Mouse (Mus musculus): ENCODE results near the gene Npr2.
A peak's percentile ranks its signal among the peaks of the same experiment; 100 is the strongest.
"Not testable (repeated sequence)": the region's sequence is repeated elsewhere in the genome, so short reads cannot be mapped to it uniquely, and the experiment has no call there.

Gene Npr2

DNA sequence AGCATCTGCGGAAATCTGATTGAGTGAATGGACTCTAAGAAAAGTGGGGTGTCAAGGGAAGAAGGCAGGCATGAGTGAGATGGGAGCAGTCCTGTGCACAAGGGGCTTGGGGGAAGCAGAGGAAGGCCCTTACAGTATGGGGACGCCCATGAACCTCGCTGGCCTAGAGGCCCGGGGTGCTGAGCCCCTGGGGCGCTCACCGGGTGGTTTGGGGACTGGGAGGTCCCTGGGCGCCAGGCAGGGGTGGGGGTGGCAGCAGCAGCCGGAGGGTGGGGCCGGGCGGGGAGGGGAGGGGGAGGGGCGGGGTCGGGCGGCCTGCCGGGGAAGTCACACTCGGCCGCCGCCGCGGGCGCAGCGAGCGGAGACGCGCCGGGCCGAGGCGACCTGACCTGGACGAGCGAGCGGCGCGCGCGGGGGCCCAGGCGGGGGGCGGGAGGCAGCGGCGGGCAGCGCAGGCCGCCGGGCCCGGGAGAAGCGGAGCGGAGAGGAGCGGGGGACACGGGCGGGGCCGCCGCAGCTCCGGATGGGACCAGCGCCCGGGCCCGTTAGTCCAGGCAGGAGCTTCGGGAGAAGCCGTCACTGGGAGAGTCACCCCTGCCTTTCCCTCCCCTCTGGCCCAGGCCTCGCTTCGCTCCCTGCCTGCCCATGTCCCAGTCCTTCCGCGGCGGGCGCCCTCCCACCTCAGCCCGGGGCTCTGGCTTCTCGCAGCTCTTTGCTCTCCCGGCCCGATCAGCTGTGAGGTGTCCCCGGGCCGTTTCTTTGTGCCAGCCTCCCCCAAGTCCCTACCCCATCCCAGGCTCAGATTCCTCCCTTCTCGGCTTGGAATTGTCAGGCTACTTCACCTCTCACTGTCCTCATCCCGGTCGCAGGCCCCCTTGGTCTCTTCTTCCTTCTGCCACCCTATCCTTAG, at the start of gene Npr2:
Gene Npr2, plus strand, starts transcription at position 890 of the 910 bp plus-strand sequence.
- DNase-seq = peak; percentile 71 to 73

DNA sequence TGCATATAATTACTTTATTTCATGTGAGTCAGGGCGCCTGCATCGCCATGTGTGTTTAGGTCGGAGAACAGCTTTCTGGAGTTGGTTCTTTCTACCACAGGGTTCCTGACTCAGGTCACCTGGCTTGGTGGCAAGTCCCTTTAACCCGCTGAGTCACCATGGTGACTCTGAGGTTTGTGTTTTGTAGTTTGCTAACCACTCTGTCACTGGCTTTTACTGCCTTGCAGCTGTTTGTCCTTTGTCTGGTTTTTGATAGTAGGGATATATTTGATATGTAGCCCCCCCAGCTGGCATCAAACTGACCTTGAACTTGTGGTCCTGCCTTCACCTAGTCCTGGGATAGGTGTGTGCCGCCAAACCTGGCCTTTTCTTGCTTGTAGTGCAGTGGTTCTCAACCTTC, 49.5 kb upstream of the Npr2 start:
- no peak for DNase-seq

DNA sequence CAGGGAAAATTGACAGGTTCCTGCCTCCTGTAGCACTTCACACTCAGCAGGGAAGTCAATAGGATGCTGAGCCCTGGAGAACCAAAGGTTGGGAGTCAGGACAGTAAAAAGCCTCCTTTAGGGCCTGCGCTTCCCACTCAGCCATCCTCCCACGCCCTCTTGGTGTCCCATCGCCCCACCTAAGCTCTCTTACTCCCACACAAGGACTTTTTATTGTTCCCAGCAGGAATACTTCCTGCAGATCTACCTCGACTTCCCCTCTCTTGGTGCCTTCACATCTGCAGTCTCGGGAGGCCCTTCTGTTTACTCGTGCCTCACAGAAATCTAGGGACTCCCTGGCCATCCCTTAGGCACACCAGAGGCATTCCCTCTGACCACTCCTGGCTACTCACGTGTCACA, 48.3 kb upstream of the Npr2 start:
- no peak for DNase-seq

DNA sequence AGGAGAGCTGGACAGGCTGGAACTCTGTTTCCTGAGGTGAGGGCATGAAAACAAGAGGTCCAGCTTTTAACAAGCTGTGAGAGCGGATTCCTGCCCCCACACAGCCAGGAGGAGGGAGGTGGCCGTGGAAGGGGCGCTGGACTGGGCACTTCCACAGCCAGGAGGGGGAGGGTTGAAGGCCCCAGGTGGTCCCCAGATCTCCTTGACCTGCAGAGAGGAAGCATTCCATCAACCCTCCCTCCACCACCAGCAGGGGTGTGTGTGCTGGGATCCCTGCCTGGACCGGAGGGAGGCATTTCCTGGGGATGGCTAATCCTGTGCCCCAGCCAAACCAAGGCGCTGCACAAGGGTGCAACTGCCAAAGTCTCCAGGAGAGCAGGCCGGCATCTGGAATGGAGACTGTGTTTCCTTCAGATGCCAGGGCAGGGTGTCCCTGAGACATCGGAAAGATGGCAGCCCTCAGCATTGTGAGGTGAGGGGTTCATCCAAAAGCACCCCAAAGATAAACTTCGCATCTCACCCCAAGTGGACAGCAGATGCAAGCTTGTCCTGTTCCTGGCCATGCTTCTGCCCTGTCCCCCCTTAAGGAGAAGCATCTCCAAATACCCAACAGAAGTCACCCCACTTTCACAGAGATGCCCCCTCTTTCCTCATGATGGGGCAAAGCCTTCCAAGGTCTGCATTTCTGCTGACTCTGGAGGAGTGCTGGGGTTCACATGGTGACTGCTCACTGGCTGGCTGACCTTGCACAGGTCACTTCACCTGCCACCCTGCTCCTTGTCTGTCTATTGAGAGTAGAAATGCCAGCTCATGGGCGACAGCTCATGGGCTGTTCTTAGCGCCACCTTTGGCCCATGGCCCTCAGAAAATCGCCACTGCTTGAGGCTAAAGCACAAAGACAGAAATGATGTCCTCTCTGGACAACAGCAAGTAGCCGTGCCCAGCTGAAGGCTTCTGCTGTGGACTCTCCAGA, 47.0 kb upstream of the Npr2 start, which contains the start of gene Msmp:
Gene Msmp, minus strand, starts transcription at position 51 of the 973 bp plus-strand sequence.
- no peak for DNase-seq

DNA sequence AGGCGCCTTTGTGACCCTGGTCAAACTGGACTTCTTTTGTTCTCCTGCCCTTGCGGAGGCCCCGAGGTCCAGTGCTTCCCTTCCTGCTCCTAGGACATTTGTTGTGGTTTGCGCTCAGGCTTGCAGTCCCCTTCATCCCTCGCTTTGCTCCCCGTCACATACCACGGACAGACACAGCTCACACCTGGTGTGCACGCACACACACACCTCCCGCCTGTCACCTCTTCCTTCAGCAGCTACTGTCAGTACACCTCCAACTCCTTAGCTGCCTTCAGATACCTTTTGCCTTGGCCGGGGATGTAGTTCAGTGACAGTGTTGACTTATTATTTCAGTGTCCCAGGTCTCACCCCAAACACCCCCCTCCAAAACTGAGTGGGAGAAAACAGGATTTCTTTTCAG, 46.1 kb upstream of the Npr2 start:
- DNase-seq = no peak

DNA sequence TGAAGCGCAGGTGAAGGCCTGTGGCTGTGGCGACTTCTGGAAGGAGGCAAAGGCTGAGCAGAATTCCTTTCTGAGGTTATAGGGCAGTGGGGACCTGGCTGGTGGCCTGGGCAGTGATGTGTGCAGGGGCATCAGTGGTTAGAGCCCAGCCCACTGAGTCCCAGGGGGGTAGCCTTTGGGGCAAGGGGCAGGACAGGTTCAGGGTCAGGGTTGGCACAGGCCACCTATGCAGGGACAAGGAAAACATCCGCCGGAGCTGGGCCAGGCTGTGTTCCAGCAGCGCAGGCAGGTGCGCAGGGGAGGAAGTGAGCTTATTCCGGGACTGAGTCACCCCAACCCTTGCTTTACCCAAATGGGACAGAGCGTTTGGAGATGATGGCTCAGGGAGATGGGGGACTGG, 45.3 kb upstream of the Npr2 start:
- DNase-seq = no peak

DNA sequence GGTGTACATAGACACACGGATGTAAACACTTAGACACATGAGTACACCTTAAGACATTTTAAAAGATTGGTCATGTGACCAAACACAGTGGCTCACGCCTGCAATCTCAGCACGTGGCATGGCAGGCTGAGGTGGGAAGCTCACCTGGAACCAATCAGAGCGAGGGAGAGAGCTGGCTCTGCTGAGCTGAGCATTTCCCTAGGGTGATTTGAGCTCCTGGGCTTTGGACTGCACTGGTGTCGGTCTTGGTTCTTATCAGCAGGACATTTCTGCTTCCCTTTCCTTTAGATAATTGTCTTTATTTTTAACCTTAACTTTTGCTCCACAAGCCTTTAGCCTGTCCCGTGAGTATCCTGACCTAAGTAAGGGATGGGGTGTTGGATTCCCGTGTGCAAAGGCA, 44.1 kb upstream of the Npr2 start:
- no peak for DNase-seq

DNA sequence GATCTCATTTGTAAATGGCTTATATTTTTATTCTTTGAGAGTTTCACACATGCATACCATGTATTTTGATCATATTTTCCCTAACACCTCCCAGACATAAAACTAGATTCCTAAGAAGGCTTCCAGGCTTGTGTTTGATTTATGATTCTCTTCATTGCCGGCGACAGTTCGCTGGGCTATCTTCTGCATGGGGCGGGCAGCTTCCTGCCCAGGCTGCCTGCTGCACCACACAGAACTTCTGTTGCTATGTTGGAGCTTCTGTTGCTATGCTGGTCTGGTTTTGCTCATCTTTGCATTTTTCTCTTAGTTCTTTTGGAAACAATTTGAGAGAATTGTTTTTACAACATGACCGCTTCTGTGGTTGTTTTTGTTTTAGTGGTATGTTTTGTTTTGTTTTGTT, 40.2 kb upstream of the Npr2 start:
- no peak for DNase-seq

DNA sequence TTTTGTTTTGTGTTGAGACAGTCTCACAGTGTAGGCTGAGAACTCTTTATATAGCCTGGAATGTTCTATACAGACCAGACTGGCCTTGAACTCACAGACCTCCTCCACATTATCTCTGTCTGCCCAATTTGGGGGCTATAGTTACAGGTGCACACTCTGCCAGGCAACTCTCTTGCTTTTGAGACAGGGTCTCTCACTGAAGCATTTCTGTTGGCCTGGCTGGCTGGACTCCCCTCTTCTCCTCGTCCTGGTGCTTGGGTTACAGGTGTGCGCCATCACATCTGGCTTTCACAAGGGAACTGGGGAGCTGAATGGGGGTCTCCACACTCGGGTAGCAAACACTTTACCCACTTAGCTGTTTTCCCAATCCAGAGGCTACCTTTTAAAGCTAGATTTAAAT, 39.8 kb upstream of the Npr2 start:
- DNase-seq = no peak

DNA sequence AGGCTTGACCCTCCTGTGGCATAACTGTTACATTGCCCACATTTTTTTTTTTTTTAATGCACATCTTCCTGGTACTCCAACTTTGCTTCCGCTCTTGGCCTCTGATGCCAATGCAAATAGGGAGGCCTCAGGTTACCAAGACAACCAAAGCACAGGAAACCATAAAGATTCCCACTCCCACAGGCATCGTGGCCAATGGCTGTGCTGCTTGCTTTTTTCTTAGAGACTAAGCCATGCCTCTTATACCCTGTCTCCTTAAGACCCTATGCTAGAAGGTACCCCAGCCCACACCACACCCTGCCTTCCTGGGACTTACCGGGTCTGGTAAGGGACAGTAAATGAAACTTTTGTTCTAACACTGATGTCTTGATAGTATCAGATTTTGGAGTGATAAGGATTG, 38.3 kb upstream of the Npr2 start:
- DNase-seq = no peak

DNA sequence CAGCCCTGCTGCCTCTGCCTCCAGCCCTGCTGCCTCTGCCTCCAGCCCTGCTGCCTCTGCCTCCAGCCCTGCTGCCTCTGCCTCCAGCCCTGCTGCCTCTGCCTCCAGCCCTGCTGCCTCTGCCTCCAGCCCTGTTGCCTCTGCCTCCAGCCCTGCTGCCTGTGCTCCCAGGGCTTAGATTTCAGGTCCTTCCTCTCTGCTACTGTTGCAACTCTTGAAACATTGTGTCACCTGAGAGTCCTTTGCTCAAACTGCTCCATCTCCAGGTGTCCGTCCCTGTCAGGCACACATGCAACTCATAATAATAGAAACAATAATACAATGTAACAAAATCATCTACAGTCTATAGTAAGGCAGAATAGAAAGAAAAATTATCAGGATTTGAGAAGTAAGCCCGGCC, 35.1 kb upstream of the Npr2 start:
- DNase-seq = not testable (repeated sequence)

DNA sequence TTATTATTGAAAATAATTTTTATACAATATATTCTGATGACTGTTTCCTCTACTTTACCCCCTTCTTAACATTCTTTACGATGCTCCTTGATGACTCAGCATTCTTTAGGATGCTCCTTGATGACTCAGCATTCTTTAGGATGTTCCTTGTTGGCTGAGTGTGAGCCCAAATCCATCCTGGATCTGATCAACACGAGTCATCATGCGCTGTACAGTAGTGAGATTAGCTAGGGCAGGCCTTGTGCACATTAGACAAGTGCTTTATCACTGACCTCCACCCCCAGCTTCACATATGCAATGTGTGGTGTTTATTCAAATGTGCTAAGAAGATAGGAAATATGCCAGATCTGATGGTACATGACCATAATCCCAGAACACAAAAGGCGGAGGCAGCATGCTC, 33.5 kb upstream of the Npr2 start:
- no peak for DNase-seq

DNA sequence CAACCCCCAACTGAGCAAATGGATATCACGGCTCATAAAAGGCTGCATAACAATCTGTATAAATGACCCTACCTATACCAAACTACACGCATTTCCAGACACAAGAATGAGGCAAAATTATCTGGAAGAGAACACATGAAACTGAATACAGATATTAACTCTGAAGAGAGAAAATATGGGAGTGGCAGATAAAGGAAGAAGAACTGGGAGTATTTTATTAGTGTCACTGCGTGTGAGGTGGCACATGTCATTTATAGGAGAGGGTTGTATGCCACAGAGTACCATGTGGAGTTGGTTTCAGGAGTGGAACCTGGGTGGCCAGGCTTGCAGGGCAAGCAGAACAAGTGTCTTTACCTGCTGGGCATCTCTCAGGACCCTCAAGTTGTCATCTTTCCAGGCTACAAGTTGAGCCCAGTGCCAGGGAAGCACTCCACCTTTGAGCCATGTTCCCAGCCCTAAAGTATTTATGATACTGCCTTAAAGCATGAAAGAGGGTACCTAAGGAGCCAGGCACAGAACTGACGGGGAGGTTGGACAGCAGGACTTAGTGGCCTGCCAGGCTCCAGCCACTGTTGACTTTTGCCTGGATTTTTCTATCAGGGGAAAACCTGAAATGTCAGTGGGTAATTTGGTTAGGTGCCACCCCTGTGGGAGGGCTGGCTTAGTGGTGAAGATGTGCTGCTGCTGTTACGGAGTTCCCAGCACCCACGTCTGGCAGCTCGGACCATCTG, 32.9 kb upstream of the Npr2 start:
- DNase-seq = no peak

DNA sequence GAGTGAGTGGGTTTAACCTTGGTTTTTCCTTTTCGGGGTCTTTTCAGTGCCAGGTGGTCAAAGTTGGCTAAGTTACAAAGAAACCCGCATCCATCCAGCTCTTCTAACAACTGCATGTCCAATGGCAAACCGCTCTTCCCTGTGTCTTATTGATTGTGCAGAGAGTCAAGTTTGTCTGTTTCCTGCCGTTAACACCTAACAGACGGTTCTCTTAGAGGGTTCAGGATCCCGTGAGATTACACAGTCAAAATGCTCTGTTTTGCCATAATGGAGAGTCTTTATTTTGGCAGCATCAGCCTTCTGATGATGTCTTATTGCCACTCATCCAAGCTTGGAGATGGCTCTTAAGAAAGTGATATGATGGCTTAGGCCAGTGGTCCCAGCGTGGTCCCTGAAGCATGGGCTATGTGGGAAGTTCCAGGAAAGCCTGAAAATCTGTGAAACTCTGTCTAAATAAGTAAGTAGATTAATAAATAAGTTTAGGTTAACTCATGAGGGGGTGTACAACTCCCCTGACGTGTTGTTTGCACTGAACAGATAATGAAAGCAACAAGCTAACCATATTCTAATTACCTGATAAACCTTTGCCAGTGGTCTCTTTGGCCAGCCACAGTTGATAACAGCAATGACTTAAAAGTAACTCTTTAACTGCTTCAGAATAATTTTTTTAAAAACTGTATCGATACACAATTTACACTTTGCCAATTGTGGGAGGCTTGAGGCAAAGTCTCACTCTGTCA, 31.4 kb upstream of the Npr2 start:
- DNase-seq = no peak

DNA sequence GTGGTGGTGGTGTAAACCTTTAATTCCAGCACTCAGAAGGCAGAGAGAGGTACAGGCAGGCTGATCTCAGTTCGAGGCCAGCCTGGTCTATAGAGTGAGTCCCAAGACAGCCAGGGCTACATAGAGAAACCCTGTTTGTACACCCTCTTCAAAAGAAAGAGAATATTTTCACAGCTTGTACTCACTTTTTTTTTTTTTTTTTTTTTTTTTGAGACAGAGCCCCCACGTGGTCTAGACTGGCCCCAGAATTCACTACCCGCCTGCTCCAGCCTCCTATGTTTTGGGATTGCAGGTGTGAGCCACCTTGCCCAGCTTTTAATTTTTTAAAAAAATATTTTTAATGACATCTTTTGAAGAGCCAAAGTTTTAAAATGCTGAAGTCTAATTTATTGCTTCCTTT, 27.6 kb upstream of the Npr2 start:
- DNase-seq = no peak

DNA sequence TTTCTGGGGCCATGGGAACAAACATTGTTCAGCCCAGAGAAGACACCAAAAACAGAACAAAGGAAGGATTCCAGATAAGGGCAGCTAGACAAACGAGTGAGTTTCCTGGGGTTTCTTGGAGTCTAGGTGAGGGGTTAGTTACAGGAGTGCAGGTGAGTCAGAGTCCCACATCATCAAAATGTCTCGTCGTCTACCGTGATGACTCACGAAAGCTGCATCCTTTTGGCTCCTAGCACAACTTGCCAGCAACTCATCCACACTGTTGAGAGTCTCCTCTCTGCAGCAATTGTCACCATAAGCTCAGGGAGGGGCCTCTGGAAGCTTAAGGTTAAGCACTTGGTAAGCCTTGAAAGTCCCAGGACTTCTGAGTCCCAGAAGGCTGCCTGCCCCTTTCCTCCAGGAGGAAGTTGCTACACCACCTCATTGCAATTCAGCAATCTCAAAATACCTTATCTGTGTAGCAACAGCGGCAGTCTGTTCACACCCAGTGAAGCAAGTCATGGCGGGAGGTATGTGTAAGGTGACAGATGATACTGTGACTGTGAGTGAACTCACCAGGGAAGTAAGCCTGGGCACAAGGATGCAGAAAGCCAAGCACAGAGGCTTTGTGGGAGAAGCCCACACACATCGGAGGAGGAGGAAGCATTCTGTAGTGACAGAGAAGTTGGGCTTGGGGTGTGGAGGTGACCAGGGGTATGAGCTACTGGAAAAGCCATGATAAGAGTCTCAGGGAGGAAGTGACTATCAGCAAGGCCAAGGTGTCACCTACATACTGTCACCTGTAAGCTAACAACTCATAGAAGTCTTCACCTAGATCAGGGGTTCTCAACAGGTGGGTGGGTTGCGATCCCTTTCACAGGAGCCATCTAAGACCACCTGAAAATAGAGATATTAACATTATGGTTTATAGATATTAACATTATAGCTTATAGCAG, 26.7 kb upstream of the Npr2 start:
- DNase-seq = no peak

DNA sequence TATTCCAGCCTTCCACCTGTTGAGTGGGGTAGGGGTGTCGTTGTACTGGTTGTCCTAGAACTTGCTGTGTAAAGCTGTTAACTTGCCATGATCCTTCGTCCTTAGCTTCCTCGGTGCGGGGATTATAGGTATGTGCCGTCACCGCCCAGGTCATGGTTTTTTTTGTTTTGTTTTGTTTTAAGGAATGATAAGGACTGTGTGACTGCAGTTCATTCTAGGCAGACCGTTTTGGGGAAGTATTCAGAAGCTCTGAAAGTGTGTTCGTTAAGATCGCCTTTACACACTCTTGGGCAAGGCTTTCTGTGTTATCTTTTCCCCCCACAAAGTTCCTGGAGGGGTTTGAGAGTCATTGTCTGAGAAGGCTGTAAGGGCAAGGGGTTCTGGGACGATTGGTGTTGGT, 19.2 kb upstream of the Npr2 start:
- DNase-seq = no peak

DNA sequence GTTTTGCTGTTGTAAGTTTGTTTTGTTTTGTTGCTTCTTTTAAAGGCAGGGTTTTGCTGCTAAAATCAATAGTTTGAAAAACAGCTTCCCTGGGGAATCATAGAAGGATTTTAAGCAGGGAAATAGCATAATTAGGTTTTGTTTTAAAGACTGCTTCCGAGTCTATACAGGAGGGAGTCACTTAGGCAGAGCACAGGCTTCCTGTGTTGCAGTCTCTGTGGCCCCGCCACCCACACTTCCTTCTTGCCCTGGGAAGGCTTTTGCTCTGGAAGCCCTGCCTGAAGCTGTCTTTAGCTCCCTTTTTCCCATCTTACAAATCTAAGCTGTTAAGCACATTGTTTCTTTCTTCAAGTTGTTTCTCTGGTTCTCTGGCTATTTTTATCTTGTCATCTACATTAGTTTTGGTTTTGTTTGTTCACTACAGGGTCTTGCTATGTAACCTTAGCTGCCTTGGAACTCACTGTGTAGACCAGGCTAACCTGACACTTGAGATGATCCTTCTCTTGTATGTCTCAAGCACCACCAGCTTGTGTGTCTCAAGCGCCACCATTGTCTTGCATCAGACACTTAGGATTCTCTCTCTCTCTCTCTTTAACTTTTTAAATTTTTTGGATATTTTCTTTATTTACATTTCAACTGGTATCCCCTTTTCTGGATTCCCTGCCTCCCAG, 18.5 kb upstream of the Npr2 start:
- no peak for DNase-seq

DNA sequence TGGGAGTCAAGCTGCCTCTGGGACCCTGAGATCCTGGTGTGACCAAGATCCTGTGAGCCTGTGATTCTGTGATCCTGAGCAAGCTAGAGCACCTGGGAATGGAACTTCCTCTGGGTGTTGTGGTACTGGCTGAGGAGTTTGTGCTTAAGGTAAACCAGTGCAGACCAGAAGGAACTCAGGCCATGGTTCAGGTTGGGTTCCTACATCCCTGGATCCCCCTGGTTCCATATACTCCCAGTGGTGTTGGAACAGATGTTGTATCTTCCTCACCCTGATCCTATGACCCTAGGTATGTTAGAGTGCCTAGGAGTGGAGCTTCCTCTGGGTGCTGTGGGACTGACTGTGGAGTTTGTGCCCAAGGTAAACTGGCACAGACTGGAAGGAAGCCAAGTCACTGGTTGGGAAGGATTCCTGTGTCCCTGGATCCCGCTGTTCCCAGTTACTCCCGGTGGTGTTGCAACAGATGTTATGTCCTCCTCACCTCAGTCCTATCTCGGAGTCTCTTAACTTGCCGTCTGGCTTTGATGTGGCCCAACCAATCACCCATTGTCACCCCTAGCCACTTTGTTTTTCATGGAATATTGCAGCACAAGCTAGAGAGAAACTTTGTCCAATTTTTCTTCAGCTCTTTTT, 11.5 kb upstream of the Npr2 start:
- no peak for DNase-seq

Data from cerebellum, postnatal 14 days (tissue).